Mouse (Mus musculus) stomach, postnatal 0 days (tissue): ENCODE measurements around the gene Lgi1.

Source experiments
- CTCF ChIP-seq: IDR thresholded peaks from 2 replicates; pipeline ENCODE4 v1.5.1; 2016; ENCODE audit warnings: antibody characterized with exemption, low read depth, mild to moderate bottlenecking, moderate library complexity
- EP300 ChIP-seq: optimal IDR thresholded peaks from 2 replicates; pipeline ENCODE3; 2016; ENCODE audit warnings: antibody characterized with exemption

- no peak for TF ChIP-seq EP300
- no peak for TF ChIP-seq CTCF
Observed at GRCm38 (mm10) chr19:38354279-38354678, 89.9 kb downstream of the Lgi1 start.
